Mouse (Mus musculus) neural tube, embryonic 13.5 days (tissue): ENCODE data around the gene Igfbp4. TPM values are rescaled to one million over a fixed set of nuclear protein-coding genes. Genes with fewer than 3 reads are reported as not detected.

ENCODE experiments used
- ATAC-seq: fragments of 200-750 bp; cut with Nextera tagmentation; 2 replicates; pipeline ENCODE4 v1.8.0; 2017; ENCODE audit warnings: low read depth, mild to moderate bottlenecking, moderate TSS enrichment, moderate library complexity
- H3K27ac ChIP-seq: fragments of 300-500 bp; sonication (generic); replicated peaks from 2 replicates; pipeline ENCODE4 v1.5.1; 2015; ENCODE audit warnings: moderate library complexity, mild to moderate bottlenecking, inconsistent platforms
- H3K27me3 ChIP-seq: fragments of 300-500 bp; sonication (generic); 2 replicates; pipeline ENCODE4 v1.6.1; 2015; ENCODE audit warnings: mild to moderate bottlenecking, inconsistent platforms
- H3K36me3 ChIP-seq: fragments of 300-500 bp; sonication (generic); 2 replicates; pipeline ENCODE4 v1.6.1; 2015; ENCODE audit warnings: mild to moderate bottlenecking, inconsistent platforms
- H3K4me1 ChIP-seq: fragments of 300-500 bp; sonication (generic); replicated peaks from 2 replicates; pipeline ENCODE4 v1.6.1; 2015; ENCODE audit warnings: inconsistent platforms
- H3K4me2 ChIP-seq: fragments of 300-500 bp; sonication (generic); 2 replicates; pipeline ENCODE4 v1.6.1; 2015; ENCODE audit warnings: inconsistent platforms, mild to moderate bottlenecking, moderate library complexity
- H3K4me3 ChIP-seq: fragments of 300-500 bp; sonication (generic); 2 replicates; pipeline ENCODE4 v1.5.1; 2015; ENCODE audit warnings: mild to moderate bottlenecking, inconsistent platforms
- H3K9ac ChIP-seq: fragments of 300-500 bp; sonication (generic); 2 replicates; pipeline ENCODE4 v1.6.1; 2015; ENCODE audit warnings: moderate library complexity, mild to moderate bottlenecking, inconsistent platforms
- H3K9me3 ChIP-seq: fragments of 300-500 bp; sonication (generic); 2 replicates; pipeline ENCODE4 v1.6.1; 2016; ENCODE audit warnings: inconsistent platforms
- WGBS: fragments of 180-500 bp; shearing (Covaris S2); methylation state at CpG from one replicate; pipeline ENCODE4 v1.1.7; 2015; 5-methylcytosine and 5-hydroxymethylcytosine counted together
- polyA plus RNA-seq: library from polyadenylated mRNA; unstranded; fragments of >200 nt; fragmentation: Nextera tagmentation; extraction: Ambion mirVana; gene quantifications from 2 replicates; pipeline ENCODE4 v1.2.1, GENCODE M21; 2015

The Igfbp4 gene
- polyA plus RNA-seq, 1 experiment from 2014 or later = 189 TPM

DNA sequence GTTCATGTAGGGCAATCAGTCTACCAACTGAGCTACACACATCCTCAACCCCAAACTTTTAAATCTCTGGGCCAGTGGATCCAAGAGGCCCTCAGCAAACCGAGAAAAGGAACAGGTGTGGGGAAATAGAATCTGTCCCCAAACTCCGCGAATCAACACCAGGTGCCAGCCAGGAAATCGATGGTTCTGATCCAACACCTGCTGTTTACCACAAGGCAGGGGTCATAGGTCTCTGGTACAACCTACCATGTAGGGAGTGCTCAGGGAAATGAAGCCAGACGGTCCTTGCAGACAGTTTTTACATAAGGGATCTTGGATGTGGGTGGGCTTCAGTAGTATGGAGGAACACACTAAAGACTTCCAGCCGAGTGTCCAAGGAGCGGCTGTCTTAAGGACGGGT lies 26.5 kb downstream of the Igfbp4 start:
- no peak for ATAC-seq
- H3K27ac ChIP-seq = no peak overlapping the region
- no peaks in the 10 kb centered on the region for H3K36me3 ChIP-seq
- H3K9me3 ChIP-seq = no peaks in the 10 kb centered on the region
- H3K4me3 ChIP-seq = no peak overlapping the region
- WGBS = 92% methylated on average over 8 of the region's 8 CpGs
- H3K4me1 ChIP-seq = peaks cover 23% of the 10 kb centered on the region
- H3K4me2 ChIP-seq = no peak overlapping the region
- no peak overlapping the region for H3K9ac ChIP-seq
- no peaks in the 10 kb centered on the region for H3K27me3 ChIP-seq

DNA sequence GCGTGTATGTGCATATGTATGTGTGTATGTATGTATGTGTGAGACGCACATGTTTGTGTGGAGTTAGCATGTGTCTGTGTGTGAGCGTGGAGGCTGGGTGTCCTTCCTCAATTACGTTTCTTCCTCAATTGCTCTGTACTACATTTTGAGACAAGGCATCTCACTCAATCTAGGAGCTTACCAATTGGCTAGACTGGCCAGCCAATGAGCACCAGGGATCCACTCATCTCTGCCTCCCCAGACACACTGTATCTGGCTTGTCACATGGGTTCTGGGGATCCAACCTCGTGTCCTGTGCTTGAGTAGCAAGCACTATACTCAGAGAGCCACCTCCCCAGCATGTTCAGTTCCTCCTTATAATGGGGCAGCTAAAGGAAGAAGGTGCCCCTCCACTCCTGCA lies 27.4 kb downstream of the Igfbp4 start:
- 86% methylated on average over 5 of the region's 5 CpGs for whole genome bisulfite sequencing
- H3K4me1 ChIP-seq = peaks cover 17% of the 10 kb centered on the region
- no peaks in the 10 kb centered on the region for H3K36me3 ChIP-seq
- H3K9ac ChIP-seq = no peak overlapping the region
- H3K27ac ChIP-seq = no peak overlapping the region
- no peaks in the 10 kb centered on the region for H3K9me3 ChIP-seq
- no peak for ATAC-seq
- H3K27me3 ChIP-seq = no peaks in the 10 kb centered on the region
- H3K4me2 ChIP-seq = no peak overlapping the region
- no peak overlapping the region for H3K4me3 ChIP-seq

DNA sequence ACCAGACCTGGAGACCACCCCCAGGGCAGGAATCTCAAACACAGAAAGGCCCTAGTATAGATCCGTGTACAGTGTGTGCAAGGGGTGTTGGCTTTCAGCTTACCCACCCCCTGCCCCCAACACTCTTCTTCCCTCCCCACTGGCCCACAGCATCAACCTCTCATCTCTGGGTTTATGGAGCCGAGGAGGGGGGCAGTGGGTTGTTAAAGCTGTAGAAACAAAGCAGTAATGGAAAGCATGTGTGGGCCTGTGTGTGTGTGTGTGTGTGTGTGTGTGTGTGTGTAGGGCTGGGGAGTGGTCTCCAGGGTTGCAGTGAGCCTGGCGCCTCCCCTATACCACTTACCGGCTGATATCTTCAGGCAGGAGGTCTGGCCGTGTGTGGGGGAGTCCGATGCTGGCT lies 30.8 kb downstream of the Igfbp4 start:
- Histone ChIP-seq H3K9me3 (no peaks in the 10 kb centered on the region), H3K27me3 (no peaks in the 10 kb centered on the region), H3K36me3 (no peaks in the 10 kb centered on the region), H3K4me3 (no peak overlapping the region), H3K4me2 (no peak overlapping the region), H3K9ac (no peak overlapping the region), H3K4me1 (peaks cover 11% of the 10 kb centered on the region), H3K27ac (0 out of 2 replicates have a peak overlapping the region, but pooled peaks have one; percentile 9)
- peak; percentile 59; the same call in 1 of the 2 replicates for ATAC-seq
- WGBS = 5% methylated on average over 6 of the region's 6 CpGs

DNA sequence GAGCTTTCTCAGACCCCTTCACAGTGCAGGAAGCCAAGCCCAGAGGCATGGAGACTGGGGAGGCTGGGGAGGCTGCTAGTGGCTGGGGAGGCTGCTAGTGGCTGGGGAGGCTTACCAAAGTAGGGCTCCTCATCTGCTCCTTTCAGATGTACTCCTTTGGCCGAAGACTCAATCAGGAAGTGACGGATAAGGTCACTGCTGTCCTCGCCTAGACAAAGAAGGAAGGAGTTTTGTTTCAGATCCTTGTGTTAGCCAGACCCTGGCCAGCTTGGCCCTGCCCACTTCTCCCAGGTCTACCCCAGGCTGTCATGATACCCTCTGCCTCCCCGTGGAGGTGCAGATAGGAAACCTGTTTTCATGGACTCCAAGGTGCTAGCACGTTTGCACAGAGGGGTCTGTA lies 32.7 kb downstream of the Igfbp4 start:
- no peak overlapping the region for H3K27ac ChIP-seq
- H3K4me1 ChIP-seq = peaks cover 11% of the 10 kb centered on the region
- H3K4me2 ChIP-seq = no peak overlapping the region
- ATAC-seq = no peak
- no peaks in the 10 kb centered on the region for H3K9me3 ChIP-seq
- H3K4me3 ChIP-seq = no peak overlapping the region
- WGBS = 62% methylated on average over 5 of the region's 5 CpGs
- H3K27me3 ChIP-seq = no peaks in the 10 kb centered on the region
- no peak overlapping the region for H3K9ac ChIP-seq
- no peaks in the 10 kb centered on the region for H3K36me3 ChIP-seq

DNA sequence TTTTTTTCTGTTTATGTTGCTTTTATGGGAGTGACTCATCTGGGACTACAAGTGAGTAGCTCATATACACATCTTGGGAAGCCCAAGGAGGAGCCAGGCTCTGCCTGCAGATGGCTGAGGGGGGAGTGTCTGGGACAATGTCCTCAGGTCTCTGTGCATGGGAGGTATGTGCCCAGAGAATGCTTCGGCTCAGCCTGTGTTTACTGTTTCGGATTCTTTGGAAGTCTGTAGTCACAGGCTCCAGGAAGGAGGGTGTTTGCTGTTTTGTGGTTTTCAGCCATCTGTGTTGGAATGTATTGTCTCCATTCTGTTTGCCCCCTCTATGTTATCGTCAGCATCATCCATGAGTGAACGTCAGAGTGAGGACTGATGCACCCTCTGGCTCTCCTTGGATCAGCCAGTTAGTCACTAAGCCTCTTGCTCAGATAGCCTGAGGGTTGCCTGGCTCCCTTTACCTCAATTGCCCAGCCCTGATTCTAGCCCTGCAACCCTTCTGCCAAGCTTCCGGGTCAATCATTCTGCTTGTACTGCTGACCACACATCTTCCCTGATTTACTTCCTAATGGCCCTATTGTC lies 35.8 kb downstream of the Igfbp4 start:
- no peak overlapping the region for H3K4me3 ChIP-seq
- ATAC-seq = no peak
- H3K36me3 ChIP-seq = no peaks in the 10 kb centered on the region
- 80% methylated on average over 5 of the region's 5 CpGs for WGBS
- no peak overlapping the region for H3K9ac ChIP-seq
- peaks cover 7% of the 10 kb centered on the region for H3K4me1 ChIP-seq
- no peak overlapping the region for H3K4me2 ChIP-seq
- H3K27ac ChIP-seq = no peak overlapping the region
- H3K9me3 ChIP-seq = no peaks in the 10 kb centered on the region
- H3K27me3 ChIP-seq = no peaks in the 10 kb centered on the region

DNA sequence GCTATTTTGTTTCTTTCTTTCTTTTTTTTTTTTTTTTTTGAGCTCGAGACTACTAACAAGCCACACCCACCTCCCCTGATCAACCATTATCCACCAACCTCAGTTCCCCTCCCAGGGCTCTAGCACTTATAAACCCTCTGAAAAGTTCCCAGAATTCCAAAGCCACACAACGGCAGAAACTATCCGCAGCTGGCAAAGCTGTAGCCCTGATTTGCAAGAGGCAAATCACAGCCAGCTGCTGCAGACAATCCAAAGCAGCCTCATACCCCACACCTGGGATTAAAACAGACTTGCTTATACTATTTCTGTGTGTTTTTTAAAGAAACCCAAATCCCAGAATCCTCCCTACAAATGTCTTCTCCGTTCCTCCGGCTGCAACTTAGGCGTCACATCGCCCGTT lies 36.8 kb downstream of the Igfbp4 start:
- Histone ChIP-seq H3K4me3 (no peak overlapping the region), H3K36me3 (no peaks in the 10 kb centered on the region), H3K27ac (no peak overlapping the region), H3K4me1 (no peaks in the 10 kb centered on the region), H3K27me3 (no peaks in the 10 kb centered on the region), H3K4me2 (no peak overlapping the region), H3K9ac (no peak overlapping the region), H3K9me3 (no peaks in the 10 kb centered on the region)
- WGBS = 83% methylated on average over 8 of the region's 8 CpGs
- ATAC-seq = no peak

DNA sequence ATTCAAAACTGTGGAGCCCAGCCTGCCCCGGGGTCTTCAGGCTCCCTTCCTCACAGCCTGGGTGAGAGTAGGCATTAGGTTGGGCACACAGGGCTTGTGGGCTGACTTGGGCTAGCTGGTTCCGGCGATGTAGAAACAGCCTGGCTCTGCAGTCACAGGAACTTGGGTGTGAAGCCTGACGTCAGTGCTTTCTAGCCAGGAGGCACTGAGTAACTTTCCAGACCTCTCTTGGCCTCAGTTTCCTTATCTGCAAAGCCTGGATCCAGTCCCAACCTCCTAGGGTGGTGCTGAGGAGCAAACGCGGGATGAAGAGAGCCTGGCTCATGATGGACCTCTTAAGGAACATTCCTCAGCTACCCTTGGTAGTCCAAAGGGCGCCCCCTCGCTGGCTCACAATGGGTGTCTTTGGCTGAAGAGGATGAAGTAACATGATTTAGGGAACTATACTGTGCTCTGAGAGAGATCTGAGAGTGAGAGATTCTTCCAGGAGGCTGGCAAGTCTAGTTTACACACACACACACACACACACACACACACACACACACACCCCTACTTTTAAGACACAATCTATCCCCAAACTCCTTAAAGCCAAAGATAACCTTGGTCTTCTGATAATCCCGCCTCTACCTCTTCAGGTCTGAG lies 40.0 kb downstream of the Igfbp4 start:
- no peak overlapping the region for H3K4me2 ChIP-seq
- no peak overlapping the region for H3K27ac ChIP-seq
- H3K9me3 ChIP-seq = no peaks in the 10 kb centered on the region
- ATAC-seq = no peak
- H3K27me3 ChIP-seq = no peaks in the 10 kb centered on the region
- H3K9ac ChIP-seq = no peak overlapping the region
- 84% methylated on average over 9 of the region's 9 CpGs for WGBS
- no peaks in the 10 kb centered on the region for H3K36me3 ChIP-seq
- H3K4me1 ChIP-seq = no peaks in the 10 kb centered on the region
- H3K4me3 ChIP-seq = no peak overlapping the region

DNA sequence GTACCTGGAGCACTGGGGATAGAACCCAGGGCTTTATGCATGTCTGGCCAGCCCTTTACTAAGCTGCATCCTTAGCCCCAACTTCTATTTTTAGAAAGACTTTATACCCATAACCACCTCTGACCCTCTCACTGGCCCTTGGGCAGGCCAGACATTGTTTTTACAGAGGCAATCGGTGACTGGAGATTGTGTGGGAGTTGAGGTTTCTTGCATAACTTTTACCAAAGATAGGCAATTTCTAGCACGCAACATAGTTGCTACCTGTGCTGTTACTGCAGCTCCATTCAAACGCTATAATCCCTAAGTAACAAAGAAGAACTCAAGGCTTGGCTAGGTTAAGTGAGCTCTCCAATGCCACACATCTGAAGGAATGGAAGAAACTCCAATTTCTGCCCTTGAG lies 40.5 kb downstream of the Igfbp4 start:
- WGBS = 72% methylated on average over 3 of the region's 3 CpGs
- H3K27ac ChIP-seq = no peak overlapping the region
- no peak for ATAC-seq
- H3K9ac ChIP-seq = no peak overlapping the region
- H3K27me3 ChIP-seq = no peaks in the 10 kb centered on the region
- H3K9me3 ChIP-seq = no peaks in the 10 kb centered on the region
- no peaks in the 10 kb centered on the region for H3K4me1 ChIP-seq
- no peaks in the 10 kb centered on the region for H3K36me3 ChIP-seq
- no peak overlapping the region for H3K4me3 ChIP-seq
- no peak overlapping the region for H3K4me2 ChIP-seq

DNA sequence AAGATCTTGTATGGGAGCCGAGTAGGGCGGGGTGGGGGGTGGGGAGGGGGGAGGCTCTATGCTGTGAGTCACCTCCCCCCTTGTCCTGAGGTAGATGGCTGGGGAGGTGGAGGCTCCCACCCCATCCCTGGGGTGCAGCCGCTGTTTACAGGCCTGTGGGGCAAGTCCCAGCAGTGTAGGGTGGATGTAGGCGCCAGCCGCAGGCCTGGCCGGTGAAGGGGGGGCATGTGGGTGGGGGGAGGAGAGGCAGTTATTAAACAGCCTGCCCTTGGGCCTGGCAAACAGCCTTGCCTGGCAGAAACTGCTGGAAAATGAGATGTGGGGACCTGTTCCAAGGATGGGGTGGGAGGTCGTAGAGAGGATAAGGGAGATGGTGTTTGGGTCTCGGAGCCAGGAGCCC lies 41.1 kb downstream of the Igfbp4 start:
- no peak overlapping the region for H3K9ac ChIP-seq
- no peaks in the 10 kb centered on the region for H3K4me1 ChIP-seq
- no peaks in the 10 kb centered on the region for H3K36me3 ChIP-seq
- no peak overlapping the region for H3K4me3 ChIP-seq
- no peak overlapping the region for H3K27ac ChIP-seq
- H3K9me3 ChIP-seq = no peaks in the 10 kb centered on the region
- H3K27me3 ChIP-seq = no peaks in the 10 kb centered on the region
- no peak overlapping the region for H3K4me2 ChIP-seq
- WGBS = 65% methylated on average over 8 of the region's 8 CpGs
- no peak for ATAC-seq

DNA sequence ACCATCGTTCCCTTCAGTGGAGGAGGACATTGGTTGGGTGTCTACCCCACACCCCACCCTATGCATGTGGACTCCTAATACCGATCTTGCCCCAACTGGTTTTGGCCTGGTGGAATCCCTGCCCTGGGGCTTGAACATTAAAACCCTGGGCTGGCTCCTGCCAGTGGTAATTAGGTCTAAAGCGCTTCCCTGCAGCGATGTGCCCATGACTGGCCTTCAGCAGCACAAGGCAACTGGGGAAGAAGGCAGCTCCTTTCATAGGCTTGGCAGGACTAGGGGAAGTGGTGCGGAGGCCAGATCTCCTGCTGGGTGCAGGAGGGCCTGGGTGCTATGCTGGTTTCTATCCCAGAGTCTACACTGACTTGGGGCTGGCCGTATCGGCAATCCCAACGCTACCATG lies 42.5 kb downstream of the Igfbp4 start:
- Histone ChIP-seq H3K4me3 (no peak overlapping the region), H3K27me3 (no peaks in the 10 kb centered on the region), H3K27ac (no peak overlapping the region), H3K4me1 (no peaks in the 10 kb centered on the region), H3K9me3 (no peaks in the 10 kb centered on the region), H3K36me3 (no peaks in the 10 kb centered on the region), H3K9ac (no peak overlapping the region), H3K4me2 (no peak overlapping the region)
- 93% methylated on average over 8 of the region's 8 CpGs for WGBS
- no peak for ATAC-seq

DNA sequence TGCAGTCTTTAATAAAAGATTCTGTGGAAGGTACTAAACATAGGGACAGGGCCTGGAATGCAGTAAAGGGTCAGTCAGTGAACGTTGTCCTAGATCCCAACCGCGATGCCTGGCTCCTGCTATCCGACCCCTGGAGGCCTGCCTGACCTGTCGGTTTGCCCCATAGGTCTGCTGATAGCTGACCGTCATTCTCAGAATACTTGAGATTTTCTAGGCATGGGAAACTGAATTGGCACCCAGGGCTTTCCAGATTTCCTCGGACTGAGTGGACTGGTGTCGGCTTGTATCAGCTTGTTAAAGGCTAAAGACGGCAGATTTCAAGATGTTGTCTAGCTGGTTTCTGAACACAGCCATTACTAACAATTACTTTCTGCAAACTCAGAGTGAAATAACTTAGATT lies 43.3 kb downstream of the Igfbp4 start:
- no peak overlapping the region for H3K4me3 ChIP-seq
- ATAC-seq = no peak
- no peaks in the 10 kb centered on the region for H3K36me3 ChIP-seq
- no peaks in the 10 kb centered on the region for H3K9me3 ChIP-seq
- WGBS = 86% methylated on average over 9 of the region's 9 CpGs
- no peak overlapping the region for H3K27ac ChIP-seq
- no peaks in the 10 kb centered on the region for H3K4me1 ChIP-seq
- no peak overlapping the region for H3K9ac ChIP-seq
- H3K27me3 ChIP-seq = no peaks in the 10 kb centered on the region
- H3K4me2 ChIP-seq = no peak overlapping the region

DNA sequence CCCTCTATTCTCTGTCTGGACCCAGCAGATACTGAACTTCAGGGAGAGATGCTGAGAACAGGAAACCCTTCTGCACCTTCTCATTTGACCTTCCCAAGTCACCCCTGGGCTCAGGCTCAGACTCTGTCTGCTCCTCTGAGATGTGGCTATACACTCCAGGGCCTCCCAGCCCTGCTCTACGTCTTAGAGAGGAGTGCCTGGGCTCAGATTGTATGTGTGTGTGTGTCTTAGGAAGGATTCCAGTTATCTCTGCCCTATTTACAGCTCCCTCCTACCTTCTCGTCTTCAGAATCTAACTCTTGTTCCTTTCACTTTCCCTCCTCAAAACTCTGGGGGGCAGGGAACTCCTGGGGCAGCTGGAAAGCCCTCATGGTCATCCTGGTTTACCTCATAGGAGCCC lies 47.4 kb downstream of the Igfbp4 start:
- Histone ChIP-seq H3K9ac (no peak overlapping the region), H3K4me3 (no peak overlapping the region), H3K27ac (no peak overlapping the region), H3K9me3 (no peaks in the 10 kb centered on the region), H3K27me3 (no peaks in the 10 kb centered on the region), H3K4me1 (no peaks in the 10 kb centered on the region), H3K4me2 (no peak overlapping the region), H3K36me3 (no peaks in the 10 kb centered on the region)
- 46% methylated on average over 2 of the region's 2 CpGs for WGBS
- ATAC-seq = no peak

DNA sequence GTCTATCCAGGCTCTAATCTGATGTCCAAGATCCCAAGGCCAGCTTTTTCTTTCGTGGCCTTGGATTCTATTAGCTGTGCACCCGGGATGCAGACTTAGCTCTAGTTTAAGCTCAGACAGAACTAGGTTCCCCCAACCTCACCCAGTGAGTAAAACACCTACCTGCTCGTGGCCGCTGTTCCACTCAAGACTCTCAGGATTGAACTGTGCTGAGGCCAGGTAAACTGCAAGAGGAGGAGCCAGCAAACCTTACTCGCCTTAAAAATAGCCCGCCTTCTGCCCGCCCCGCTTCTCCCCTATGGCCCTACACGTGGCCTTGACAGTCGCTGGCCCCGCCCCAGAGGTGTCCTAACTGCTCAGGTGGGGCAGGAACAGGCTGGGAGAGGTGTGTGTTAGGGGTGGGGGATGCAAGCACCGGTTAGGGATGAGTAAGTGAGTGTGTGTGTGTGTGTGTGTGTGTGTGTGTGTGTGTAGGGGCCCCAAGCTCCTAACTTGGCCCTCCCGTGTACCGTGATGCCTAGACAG lies 48.1 kb downstream of the Igfbp4 start, which contains the start of gene Tns4:
Gene Tns4, minus strand, starts transcription at position 230 of the 525 bp plus-strand sequence.
- Histone ChIP-seq H3K27me3 (no peaks in the 10 kb centered on the region), H3K4me1 (no peaks in the 10 kb centered on the region), H3K27ac (no peak within 1 kb of the TSS), H3K4me3 (no peak within 1 kb of the TSS), H3K9ac (no peak within 1 kb of the TSS), H3K36me3 (no peaks in the 10 kb centered on the region), H3K9me3 (no peaks in the 10 kb centered on the region), H3K4me2 (no peak within 1 kb of the TSS)
- no peak for ATAC-seq
- 65% methylated on average over 14 of the region's 14 CpGs for WGBS
